Mouse (Mus musculus) forebrain, embryonic 16.5 days (tissue): ENCODE data around the gene Cnnm1. TPM values are rescaled to one million over a fixed set of nuclear protein-coding genes. Genes with fewer than 3 reads are reported as not detected.
A peak's percentile ranks its signal among the peaks of the same experiment; 100 is the strongest.

Experiments
- ATAC-seq: fragments of 200-750 bp; cut with Nextera tagmentation; 2 replicates; pipeline ENCODE4 v1.8.0; 2017; ENCODE audit warnings: mild to moderate bottlenecking, moderate library complexity
- H3K27ac ChIP-seq: fragments of 300-500 bp; sonication (generic); 2 replicates; pipeline ENCODE4 v1.5.1; 2014; ENCODE audit warnings: low read length, control low read depth
- H3K27me3 ChIP-seq: fragments of 300-500 bp; sonication (generic); replicated peaks from 2 replicates; pipeline ENCODE4 v1.6.1; 2014; ENCODE audit warnings: low read length; ENCODE audit not compliant: control insufficient read depth, insufficient read depth
- H3K36me3 ChIP-seq: fragments of 300-500 bp; sonication (generic); 2 replicates; pipeline ENCODE4 v1.6.1; 2014; ENCODE audit not compliant: control insufficient read depth, insufficient read depth
- H3K4me1 ChIP-seq: fragments of 300-500 bp; sonication (generic); replicated peaks from 2 replicates; pipeline ENCODE4 v1.6.1; 2014; ENCODE audit warnings: low read length; ENCODE audit not compliant: control insufficient read depth, insufficient read depth
- H3K4me2 ChIP-seq: fragments of 300-500 bp; sonication (generic); 2 replicates; pipeline ENCODE4 v1.6.1; 2014; ENCODE audit warnings: mild to moderate bottlenecking, low read length, control low read depth
- H3K4me3 ChIP-seq: fragments of 300-500 bp; sonication (generic); replicated peaks from 2 replicates; pipeline ENCODE4 v1.5.1; 2014; ENCODE audit warnings: mild to moderate bottlenecking, low read length, control low read depth
- H3K9ac ChIP-seq: fragments of 300-500 bp; sonication (generic); replicated peaks from 2 replicates; pipeline ENCODE4 v1.6.1; 2014; ENCODE audit warnings: low read depth, low read length, control low read depth
- H3K9me3 ChIP-seq: fragments of 300-500 bp; sonication (generic); 2 replicates; pipeline ENCODE4 v1.6.1; 2016; ENCODE audit warnings: low read length; ENCODE audit not compliant: control insufficient read depth
- WGBS: fragments of 180-500 bp; shearing (Covaris S2); extraction: QIAGEN DNeasy Blood & Tissue Kit; methylation state at CpG from one replicate; pipeline ENCODE4 v1.1.7; 2014; 5-methylcytosine and 5-hydroxymethylcytosine counted together
- polyA plus RNA-seq: library from polyadenylated mRNA; unstranded; fragments of >200 nt; fragmentation: Nextera tagmentation; extraction: Ambion mirVana; gene quantifications from 2 replicates; pipeline ENCODE4 v1.2.1, GENCODE M21; 2015

The Cnnm1 gene
- polyA plus RNA-seq, 1 experiment from 2014 or later = 2.1 TPM

GRCm38 (mm10) chr19:43515668-43516396 lies 75.6 kb downstream of the Cnnm1 start:
- Histone ChIP-seq H3K9me3 (no peaks in the 10 kb centered on the region), H3K36me3 (peaks cover 9% of the 10 kb centered on the region), H3K4me1 (peaks cover 14% of the 10 kb centered on the region), H3K4me2 (no peak overlapping the region), H3K4me3 (no peak overlapping the region), H3K9ac (no peak overlapping the region), H3K27ac (no peak overlapping the region), H3K27me3 (no peaks in the 10 kb centered on the region)
- WGBS = 92% methylated on average over 23 of the region's 23 CpGs
- no peak for ATAC-seq

GRCm38 (mm10) chr19:43516397-43517035 lies 76.3 kb downstream of the Cnnm1 start:
- 91% methylated on average over 14 of the region's 14 CpGs for WGBS
- Histone ChIP-seq H3K27me3 (no peaks in the 10 kb centered on the region), H3K27ac (no peak overlapping the region), H3K9me3 (no peaks in the 10 kb centered on the region), H3K4me1 (peaks cover 21% of the 10 kb centered on the region), H3K4me2 (no peak overlapping the region), H3K36me3 (peaks cover 9% of the 10 kb centered on the region), H3K9ac (no peak overlapping the region), H3K4me3 (no peak overlapping the region)
- ATAC-seq = no peak

- no peak for ATAC-seq
- Histone ChIP-seq H3K27ac (no peak overlapping the region), H3K9me3 (no peaks in the 10 kb centered on the region), H3K4me3 (no peak overlapping the region), H3K36me3 (peaks cover 9% of the 10 kb centered on the region), H3K9ac (no peak overlapping the region), H3K27me3 (no peaks in the 10 kb centered on the region), H3K4me1 (peaks cover 28% of the 10 kb centered on the region), H3K4me2 (no peak overlapping the region)
- WGBS = 62% methylated on average over 6 of the region's 6 CpGs
Measured at GRCm38 (mm10) chr19:43517320-43517719, 77.1 kb downstream of the Cnnm1 start.

- peaks cover 30% of the 10 kb centered on the region for H3K4me1 ChIP-seq
- H3K27ac ChIP-seq = no peak overlapping the region
- no peak overlapping the region for H3K4me3 ChIP-seq
- H3K9ac ChIP-seq = no peak overlapping the region
- no peak for ATAC-seq
- H3K4me2 ChIP-seq = no peak overlapping the region
- H3K9me3 ChIP-seq = no peaks in the 10 kb centered on the region
- peaks cover 9% of the 10 kb centered on the region for H3K36me3 ChIP-seq
- WGBS = 51% methylated on average over 7 of the region's 7 CpGs
- no peaks in the 10 kb centered on the region for H3K27me3 ChIP-seq
Measured at GRCm38 (mm10) chr19:43517808-43518207, 77.6 kb downstream of the Cnnm1 start.

GRCm38 (mm10) chr19:43518261-43518660 lies 78.0 kb downstream of the Cnnm1 start:
- Histone ChIP-seq H3K9me3 (no peaks in the 10 kb centered on the region), H3K4me1 (peaks cover 30% of the 10 kb centered on the region), H3K27ac (no peak overlapping the region), H3K27me3 (no peaks in the 10 kb centered on the region), H3K36me3 (peaks cover 9% of the 10 kb centered on the region), H3K9ac (no peak overlapping the region), H3K4me3 (no peak overlapping the region), H3K4me2 (no peak overlapping the region)
- WGBS = 83% methylated on average over 7 of the region's 7 CpGs
- ATAC-seq = no peak

GRCm38 (mm10) chr19:43519226-43519625 lies 79.0 kb downstream of the Cnnm1 start:
- Histone ChIP-seq H3K4me1 (peaks cover 36% of the 10 kb centered on the region), H3K9me3 (no peaks in the 10 kb centered on the region), H3K9ac (no peak overlapping the region), H3K4me2 (no peak overlapping the region), H3K27ac (no peak overlapping the region), H3K36me3 (peaks cover 9% of the 10 kb centered on the region), H3K27me3 (no peaks in the 10 kb centered on the region), H3K4me3 (no peak overlapping the region)
- no peak for ATAC-seq
- WGBS = 86% methylated on average over 10 of the region's 10 CpGs

- no peaks in the 10 kb centered on the region for H3K36me3 ChIP-seq
- 74% methylated on average over 9 of the region's 10 CpGs for WGBS
- H3K9ac ChIP-seq = no peak overlapping the region
- H3K27ac ChIP-seq = no peak overlapping the region
- no peaks in the 10 kb centered on the region for H3K9me3 ChIP-seq
- no peak overlapping the region for H3K4me3 ChIP-seq
- H3K27me3 ChIP-seq = no peaks in the 10 kb centered on the region
- H3K4me2 ChIP-seq = no peak overlapping the region
- no peak for ATAC-seq
- peaks cover 41% of the 10 kb centered on the region for H3K4me1 ChIP-seq
Measured at GRCm38 (mm10) chr19:43520402-43520801, 80.2 kb downstream of the Cnnm1 start.

- H3K4me1 ChIP-seq = peaks cover 42% of the 10 kb centered on the region
- WGBS = 5% methylated on average over 8 of the region's 8 CpGs
- H3K27me3 ChIP-seq = no peaks in the 10 kb centered on the region
- no peak overlapping the region; the same call in 1 of the 2 replicates for H3K4me3 ChIP-seq
- H3K27ac ChIP-seq = no peak overlapping the region
- ATAC-seq = no peak
- no peaks in the 10 kb centered on the region for H3K36me3 ChIP-seq
- no peaks in the 10 kb centered on the region for H3K9me3 ChIP-seq
- H3K9ac ChIP-seq = no peak overlapping the region
- no peak overlapping the region for H3K4me2 ChIP-seq
Measured at GRCm38 (mm10) chr19:43521362-43521761, 81.1 kb downstream of the Cnnm1 start.

- H3K27ac ChIP-seq = no peak overlapping the region
- H3K9ac ChIP-seq = no peak overlapping the region
- 0 out of 2 replicates have a peak overlapping the region, but pooled peaks have one; percentile 6 for H3K4me2 ChIP-seq
- peaks cover 42% of the 10 kb centered on the region for H3K4me1 ChIP-seq
- H3K9me3 ChIP-seq = no peaks in the 10 kb centered on the region
- no peaks in the 10 kb centered on the region for H3K27me3 ChIP-seq
- no peak overlapping the region for H3K4me3 ChIP-seq
- no peaks in the 10 kb centered on the region for H3K36me3 ChIP-seq
- no peak for ATAC-seq
- WGBS = 76% methylated on average over 9 of the region's 9 CpGs
Measured at GRCm38 (mm10) chr19:43521996-43522395, 81.8 kb downstream of the Cnnm1 start.
